Mouse (Mus musculus) erythroblast, embryonic 14.5 days (primary cell): ENCODE results near the gene Exoc7. TPM values are rescaled to one million over a fixed set of nuclear protein-coding genes. Genes with fewer than 3 reads are reported as not detected.
"Not testable (repeated sequence)": the region's sequence is repeated elsewhere in the genome, so short reads cannot be mapped to it uniquely, and the experiment has no call there.

Experiments used
- H3K27me3 ChIP-seq: 2 replicates; pipeline ENCODE4 v1.6.1; 2012; ENCODE audit warnings: inconsistent platforms; ENCODE audit not compliant: control insufficient read depth
- H3K36me3 ChIP-seq: 2 replicates; pipeline ENCODE4 v1.6.1; 2012; ENCODE audit warnings: mild to moderate bottlenecking, inconsistent platforms; ENCODE audit not compliant: control insufficient read depth
- H3K4me1 ChIP-seq: 2 replicates; pipeline ENCODE4 v1.6.1; 2012; ENCODE audit warnings: inconsistent platforms; ENCODE audit not compliant: control insufficient read depth
- H3K4me3 ChIP-seq: replicated peaks from 2 replicates; pipeline ENCODE3; 2012; ENCODE audit warnings: moderate library complexity, mild to moderate bottlenecking, inconsistent platforms
- H3K9me3 ChIP-seq: 2 replicates; pipeline ENCODE4 v1.6.1; 2012; ENCODE audit warnings: low read length, inconsistent platforms, mixed read lengths; ENCODE audit not compliant: control insufficient read depth
- GATA1 ChIP-seq: IDR thresholded peaks from 2 replicates; pipeline ENCODE4 v1.6.1; 2012; ENCODE audit warnings: low read length, inconsistent platforms, mixed read lengths
- TAL1 ChIP-seq: IDR thresholded peaks from 3 replicates; pipeline ENCODE4 v1.6.1; 2012; ENCODE audit warnings: low read length, inconsistent platforms, mixed read lengths
- polyA plus RNA-seq: library from polyadenylated mRNA; stranded (reverse); fragments of >175 nt; gene quantifications from 2 replicates; pipeline ENCODE4 v1.2.3, GENCODE M21; 2012

Gene Exoc7
- polyA plus RNA-seq, 1 experiment, result 0.84 TPM

DNA sequence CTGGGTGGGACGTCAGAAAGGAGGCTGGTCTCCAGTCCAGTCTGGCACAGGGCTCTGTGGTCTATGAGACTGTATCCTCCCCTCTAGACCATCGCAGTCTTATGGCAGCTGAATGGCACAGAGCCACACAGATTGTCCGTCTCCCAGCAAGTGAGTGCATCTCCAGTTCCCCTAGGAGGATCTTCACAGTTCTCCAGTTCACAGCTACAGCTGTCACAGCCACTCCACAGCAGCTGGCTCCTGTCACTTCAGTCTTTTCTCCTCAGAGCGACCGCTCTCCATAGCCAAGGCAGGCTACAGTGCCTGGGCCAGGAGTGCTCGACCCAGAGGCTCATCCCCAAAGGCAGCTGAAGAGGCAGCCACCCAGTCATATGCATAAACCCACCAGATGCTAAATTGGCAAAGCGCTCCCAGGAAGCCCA is 21.3 kb downstream of the Exoc7 start:
- Histone ChIP-seq H3K9me3 (peaks cover 21% of the 10 kb centered on the region), H3K4me1 (peaks cover 19% of the 10 kb centered on the region), H3K36me3 (peaks cover 22% of the 10 kb centered on the region), H3K4me3 (no peak overlapping the region), H3K27me3 (peaks cover 52% of the 10 kb centered on the region)
- no peak for TF ChIP-seq TAL1
- no peak for TF ChIP-seq GATA1

DNA sequence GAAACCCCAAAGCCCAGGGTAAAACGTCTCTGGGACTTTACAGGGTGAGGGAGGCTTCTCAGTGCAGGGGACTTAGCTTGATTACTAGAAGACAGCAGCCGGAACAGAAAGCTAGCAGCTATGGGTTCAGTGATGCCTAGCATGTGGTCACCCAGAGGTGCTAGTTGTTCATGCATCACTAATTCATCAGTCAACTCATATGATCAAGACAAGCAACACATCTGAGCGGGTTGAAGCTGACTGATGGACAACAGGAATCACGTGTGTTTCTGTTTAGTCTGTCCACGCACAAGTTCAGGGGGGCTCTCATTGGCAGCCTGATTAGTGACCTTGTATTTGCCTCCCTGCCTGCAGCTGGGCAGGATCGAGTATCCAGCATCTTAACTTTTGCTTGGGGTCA is 23.1 kb downstream of the Exoc7 start:
- Histone ChIP-seq H3K4me1 (peaks cover 19% of the 10 kb centered on the region), H3K9me3 (peaks cover 23% of the 10 kb centered on the region), H3K27me3 (peaks cover 65% of the 10 kb centered on the region), H3K4me3 (no peak overlapping the region), H3K36me3 (peaks cover 13% of the 10 kb centered on the region)
- TF ChIP-seq GATA1 (no peak), TAL1 (no peak)

DNA sequence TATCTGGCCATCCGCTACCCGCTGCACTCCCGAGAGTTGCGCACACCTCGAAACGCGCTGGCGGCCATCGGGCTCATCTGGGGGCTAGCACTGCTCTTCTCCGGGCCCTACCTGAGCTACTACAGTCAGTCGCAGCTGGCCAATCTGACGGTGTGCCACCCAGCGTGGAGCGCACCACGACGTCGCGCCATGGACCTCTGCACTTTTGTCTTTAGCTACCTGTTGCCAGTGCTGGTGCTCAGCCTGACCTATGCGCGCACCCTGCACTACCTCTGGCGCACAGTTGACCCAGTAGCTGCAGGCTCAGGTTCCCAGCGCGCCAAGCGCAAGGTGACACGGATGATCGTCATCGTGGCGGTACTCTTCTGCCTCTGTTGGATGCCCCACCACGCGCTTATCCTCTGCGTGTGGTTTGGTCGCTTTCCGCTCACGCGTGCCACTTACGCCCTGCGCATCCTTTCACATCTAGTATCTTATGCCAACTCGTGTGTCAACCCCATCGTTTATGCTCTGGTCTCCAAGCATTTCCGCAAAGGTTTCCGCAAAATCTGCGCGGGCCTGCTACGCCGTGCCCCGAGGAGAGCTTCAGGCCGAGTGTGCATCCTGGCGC is 24.0 kb downstream of the Exoc7 start:
- TF ChIP-seq TAL1 (no peak), GATA1 (no peak)
- H3K4me1 ChIP-seq, result peaks cover 12% of the 10 kb centered on the region
- peaks cover 23% of the 10 kb centered on the region for H3K9me3 ChIP-seq
- peaks cover 65% of the 10 kb centered on the region for H3K27me3 ChIP-seq
- no peak overlapping the region for H3K4me3 ChIP-seq
- peaks cover 4% of the 10 kb centered on the region for H3K36me3 ChIP-seq

DNA sequence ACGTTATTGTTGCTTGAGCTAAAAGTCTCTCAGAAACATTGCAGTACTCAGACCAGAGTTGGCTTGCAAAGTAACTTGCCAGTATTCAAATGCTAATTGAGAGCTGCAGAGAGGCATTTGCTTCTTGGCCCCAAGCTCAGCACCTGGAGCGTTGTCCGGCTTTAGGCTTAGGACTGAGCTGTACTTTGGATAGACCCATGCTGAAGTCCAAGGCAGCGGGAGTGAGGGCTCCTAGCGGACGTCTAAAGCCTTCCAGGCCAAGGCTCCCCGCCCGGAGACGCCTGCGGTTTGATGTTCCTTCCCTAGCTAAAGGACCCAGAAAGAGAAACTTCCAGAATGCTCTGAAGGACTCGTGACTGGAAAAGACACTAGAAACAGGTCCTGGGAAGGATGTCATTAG is 24.9 kb downstream of the Exoc7 start:
- H3K27me3 ChIP-seq, result peaks cover 68% of the 10 kb centered on the region
- peaks cover 23% of the 10 kb centered on the region for H3K9me3 ChIP-seq
- TF ChIP-seq GATA1, result no peak
- TF ChIP-seq TAL1, result no peak
- no peak overlapping the region for H3K4me3 ChIP-seq
- no peaks in the 10 kb centered on the region for H3K36me3 ChIP-seq
- H3K4me1 ChIP-seq, result peaks cover 2% of the 10 kb centered on the region

DNA sequence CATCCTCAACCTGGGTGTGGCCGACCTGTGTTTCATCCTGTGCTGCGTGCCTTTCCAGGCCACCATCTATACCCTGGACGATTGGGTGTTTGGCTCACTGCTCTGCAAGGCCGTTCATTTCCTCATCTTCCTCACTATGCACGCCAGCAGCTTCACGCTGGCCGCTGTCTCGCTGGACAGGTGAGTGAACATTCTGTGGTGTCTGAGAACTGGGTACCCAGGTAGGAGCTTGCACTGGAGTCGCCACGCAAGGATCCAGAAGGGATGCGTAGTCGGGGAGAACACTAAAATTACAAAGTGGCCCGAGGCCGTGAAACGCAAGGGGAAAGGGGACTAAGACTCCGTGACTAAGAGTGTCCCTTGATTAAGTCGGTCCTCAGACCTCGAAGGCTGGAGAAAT is 25.4 kb downstream of the Exoc7 start:
- peaks cover 2% of the 10 kb centered on the region; the same call in 1 of the 2 replicates for H3K4me1 ChIP-seq
- H3K27me3 ChIP-seq, result peaks cover 68% of the 10 kb centered on the region
- no peaks in the 10 kb centered on the region for H3K36me3 ChIP-seq
- H3K9me3 ChIP-seq, result peaks cover 23% of the 10 kb centered on the region
- TF ChIP-seq GATA1 (no peak), TAL1 (no peak)
- H3K4me3 ChIP-seq, result no peak overlapping the region

DNA sequence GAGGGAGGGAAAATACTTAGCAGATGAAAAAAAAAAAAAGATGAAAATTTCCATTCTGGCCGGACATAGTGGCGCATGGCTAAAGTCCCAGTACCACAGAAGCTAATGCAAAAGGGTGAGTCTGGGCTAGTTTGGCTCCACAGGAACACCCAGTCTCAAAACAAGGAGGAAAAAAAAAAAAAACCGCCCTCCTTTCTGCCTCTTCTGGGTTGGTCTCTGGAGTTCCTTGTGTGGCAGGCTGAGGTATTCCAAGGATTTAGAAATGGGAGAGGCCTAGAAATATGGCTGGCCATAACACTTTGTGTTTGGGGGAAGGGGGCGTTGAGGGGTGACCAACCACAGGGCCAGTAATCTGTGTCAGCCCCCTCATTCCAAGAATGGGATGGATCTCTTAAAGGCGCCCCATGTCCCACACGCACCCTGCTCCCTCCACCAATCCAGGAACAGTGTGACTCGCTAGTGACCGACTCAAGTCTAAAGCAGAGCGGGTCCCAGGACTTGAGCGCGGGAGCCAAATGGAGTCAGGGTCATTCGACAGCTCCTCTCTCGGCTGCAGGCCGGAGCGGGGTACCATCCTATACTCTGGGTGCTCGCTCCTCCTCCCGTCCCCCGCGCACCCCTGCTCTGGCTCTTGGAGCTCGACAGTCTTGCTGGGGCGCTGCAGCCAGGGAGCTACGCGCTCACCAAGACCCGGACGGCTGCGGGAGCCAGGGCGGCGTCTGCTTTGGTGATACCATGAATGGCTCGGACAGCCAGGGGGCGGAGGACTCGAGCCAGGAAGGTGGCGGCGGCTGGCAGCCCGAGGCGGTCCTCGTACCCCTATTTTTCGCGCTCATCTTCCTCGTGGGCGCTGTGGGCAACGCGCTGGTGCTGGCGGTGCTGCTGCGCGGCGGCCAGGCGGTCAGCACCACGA is 26.0 kb downstream of the Exoc7 start, which contains the start of gene Galr2:
Gene Galr2, plus strand, starts transcription at position 189 of the 913 bp plus-strand sequence.
- Histone ChIP-seq H3K36me3 (no peaks in the 10 kb centered on the region), H3K9me3 (peaks cover 23% of the 10 kb centered on the region), H3K27me3 (peaks cover 68% of the 10 kb centered on the region), H3K4me1 (peaks cover 2% of the 10 kb centered on the region; the same call in 1 of the 2 replicates), H3K4me3 (no peak within 1 kb of the TSS)
- TF ChIP-seq TAL1, result no peak
- TF ChIP-seq GATA1, result no peak

DNA sequence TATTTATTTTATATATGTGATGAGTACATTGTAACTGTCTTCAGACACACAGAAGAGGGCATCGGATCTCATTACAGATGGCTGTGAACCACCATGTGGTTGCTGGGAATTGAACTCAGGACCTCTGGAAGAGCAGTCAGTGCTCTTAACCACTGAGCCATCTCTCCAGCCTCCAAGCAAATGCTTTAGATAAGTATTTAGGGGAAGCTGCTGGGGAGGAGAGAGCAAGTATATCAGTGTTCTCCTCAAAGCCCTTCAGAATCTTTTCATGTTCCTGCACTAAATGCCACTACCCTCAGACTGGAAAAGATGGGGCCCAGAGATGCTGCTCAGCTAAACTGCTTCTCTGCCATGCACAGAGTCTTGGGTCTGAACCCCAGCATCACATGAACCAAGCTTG is 29.8 kb downstream of the Exoc7 start:
- H3K4me1 ChIP-seq, result peaks cover 28% of the 10 kb centered on the region
- not testable (repeated sequence) for H3K4me3 ChIP-seq, H3K9me3 ChIP-seq, H3K36me3 ChIP-seq
- H3K27me3 ChIP-seq, result peaks cover 30% of the 10 kb centered on the region

DNA sequence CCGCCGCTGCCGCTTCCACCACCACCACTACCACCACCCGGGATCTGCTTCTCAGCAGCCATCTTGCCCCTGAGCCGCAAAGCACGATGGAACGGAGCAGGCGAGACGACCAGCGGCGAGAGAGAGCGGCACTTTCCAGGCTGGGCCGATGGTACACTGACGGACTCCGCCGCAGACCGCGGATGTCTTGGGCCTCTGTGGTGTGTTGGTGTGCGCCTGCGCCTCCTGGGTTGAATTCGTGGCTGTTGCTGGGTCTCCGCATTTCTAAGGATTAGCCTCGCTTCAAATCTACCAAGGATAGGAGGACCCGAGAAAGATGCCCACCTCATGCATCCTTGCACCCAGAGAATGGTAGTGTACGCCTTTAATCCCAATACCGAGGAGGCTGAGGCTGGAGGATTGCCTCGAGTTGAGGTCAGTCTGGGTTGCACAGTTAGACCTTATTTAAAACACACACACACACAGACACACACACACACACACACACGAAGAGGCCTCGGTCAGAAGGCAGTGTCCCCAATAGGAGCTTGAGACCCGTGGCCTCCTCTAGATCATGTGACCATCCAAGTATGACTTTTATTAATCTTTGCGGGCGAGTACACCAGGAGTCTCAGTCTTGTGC is 32.9 kb downstream of the Exoc7 start, which contains the start of gene Srp68:
Gene Srp68, minus strand, starts transcription at position 173 of the 622 bp plus-strand sequence.
- peak within 1 kb of the TSS; percentile 97 for H3K4me3 ChIP-seq
- H3K4me1 ChIP-seq, result peaks cover 45% of the 10 kb centered on the region
- H3K36me3 ChIP-seq, result peaks cover 33% of the 10 kb centered on the region
- no peaks in the 10 kb centered on the region for H3K9me3 ChIP-seq
- peaks cover 3% of the 10 kb centered on the region for H3K27me3 ChIP-seq
- TF ChIP-seq GATA1 (no peak), TAL1 (no peak)
